Mouse (Mus musculus) liver, embryonic 13.5 days (tissue): Measurements from ENCODE around the gene Lrp5. TPM values are rescaled to one million over a fixed set of nuclear protein-coding genes. Genes with fewer than 3 reads are reported as not detected.

Experiments
- ATAC-seq: fragments of 200-750 bp; cut with Nextera tagmentation; 2 replicates; pipeline ENCODE4 v1.8.0; 2017; ENCODE audit warnings: low read depth, mild to moderate bottlenecking, moderate number of reproducible peaks, moderate library complexity
- DNase-seq: peaks from one replicate; pipeline ENCODE4 v3.0.0; 2022
- H3K27ac ChIP-seq: fragments of 300-500 bp; sonication (generic); 2 replicates; pipeline ENCODE4 v1.5.1; 2015; ENCODE audit warnings: moderate library complexity, mild to moderate bottlenecking, inconsistent platforms
- H3K27me3 ChIP-seq: fragments of 300-500 bp; sonication (generic); 2 replicates; pipeline ENCODE4 v1.6.1; 2015; ENCODE audit warnings: mild to moderate bottlenecking, inconsistent platforms
- H3K36me3 ChIP-seq: fragments of 300-500 bp; sonication (generic); 2 replicates; pipeline ENCODE4 v1.6.1; 2015; ENCODE audit warnings: mild to moderate bottlenecking, inconsistent platforms
- H3K4me1 ChIP-seq: fragments of 300-500 bp; sonication (generic); replicated peaks from 2 replicates; pipeline ENCODE4 v1.6.1; 2015; ENCODE audit warnings: inconsistent platforms
- H3K4me2 ChIP-seq: fragments of 300-500 bp; sonication (generic); 2 replicates; pipeline ENCODE4 v1.6.1; 2015; ENCODE audit warnings: inconsistent platforms, mild to moderate bottlenecking, moderate library complexity
- H3K4me3 ChIP-seq: fragments of 300-500 bp; sonication (generic); replicated peaks from 2 replicates; pipeline ENCODE4 v1.5.1; 2015; ENCODE audit warnings: mild to moderate bottlenecking, inconsistent platforms
- H3K9ac ChIP-seq: fragments of 300-500 bp; sonication (generic); 2 replicates; pipeline ENCODE4 v1.6.1; 2015; ENCODE audit warnings: mild to moderate bottlenecking, inconsistent platforms
- H3K9me3 ChIP-seq: fragments of 300-500 bp; sonication (generic); replicated peaks from 2 replicates; pipeline ENCODE4 v1.6.1; 2016; ENCODE audit warnings: inconsistent platforms
- WGBS: fragments of 180-500 bp; shearing (Covaris S2); methylation state at CpG from one replicate; pipeline ENCODE4 v1.1.7; 2015; ENCODE audit not compliant: insufficient replicate concordance; 5-methylcytosine and 5-hydroxymethylcytosine counted together
- polyA plus RNA-seq: library from polyadenylated mRNA; unstranded; fragments of >200 nt; fragmentation: Nextera tagmentation; extraction: Ambion mirVana; gene quantifications from 2 replicates; pipeline ENCODE4 v1.2.1, GENCODE M21; 2015

The Lrp5 gene
- polyA plus RNA-seq, 1 experiment from 2014 or later = 2.0 TPM

GRCm38 (mm10) chr19:3630486-3630885 lies 55.9 kb downstream of the Lrp5 start:
- 76% methylated on average over 5 of the region's 5 CpGs for WGBS
- Histone ChIP-seq H3K4me3 (no peak overlapping the region), H3K36me3 (peaks cover 44% of the 10 kb centered on the region), H3K9me3 (no peaks in the 10 kb centered on the region), H3K27ac (no peak overlapping the region), H3K4me2 (no peak overlapping the region), H3K4me1 (peaks cover 12% of the 10 kb centered on the region), H3K9ac (no peak overlapping the region), H3K27me3 (no peaks in the 10 kb centered on the region)
- ATAC-seq (no peak), DNase-seq (no peak)

GRCm38 (mm10) chr19:3630027-3630426 lies 56.3 kb downstream of the Lrp5 start:
- H3K27ac ChIP-seq = no peak overlapping the region
- H3K9me3 ChIP-seq = no peaks in the 10 kb centered on the region
- H3K4me2 ChIP-seq = no peak overlapping the region
- no peaks in the 10 kb centered on the region for H3K27me3 ChIP-seq
- no peak overlapping the region for H3K4me3 ChIP-seq
- no peak overlapping the region for H3K9ac ChIP-seq
- DNase-seq = no peak
- ATAC-seq = no peak
- 91% methylated on average over 20 of the region's 20 CpGs for WGBS
- H3K36me3 ChIP-seq = peaks cover 47% of the 10 kb centered on the region
- H3K4me1 ChIP-seq = peaks cover 9% of the 10 kb centered on the region

- 74% methylated on average over 8 of the region's 8 CpGs for WGBS
- ATAC-seq = no peak
- no peak overlapping the region for H3K4me2 ChIP-seq
- H3K4me1 ChIP-seq = 0 out of 2 replicates have a peak, but pooled peaks cover 4% of the 10 kb centered on the region
- peaks cover 51% of the 10 kb centered on the region for H3K36me3 ChIP-seq
- H3K9ac ChIP-seq = no peak overlapping the region
- no peak overlapping the region for H3K4me3 ChIP-seq
- DNase-seq = no peak
- no peaks in the 10 kb centered on the region for H3K9me3 ChIP-seq
- no peak overlapping the region for H3K27ac ChIP-seq
- H3K27me3 ChIP-seq = no peaks in the 10 kb centered on the region
Observed at GRCm38 (mm10) chr19:3628223-3628622, 58.1 kb downstream of the Lrp5 start.

GRCm38 (mm10) chr19:3625111-3625510 lies 61.3 kb downstream of the Lrp5 start:
- Histone ChIP-seq H3K36me3 (peaks cover 66% of the 10 kb centered on the region), H3K9ac (no peak overlapping the region), H3K4me3 (no peak overlapping the region), H3K27me3 (no peaks in the 10 kb centered on the region), H3K27ac (no peak overlapping the region), H3K4me2 (no peak overlapping the region), H3K9me3 (no peaks in the 10 kb centered on the region), H3K4me1 (0 out of 2 replicates have a peak, but pooled peaks cover 4% of the 10 kb centered on the region)
- ATAC-seq (no peak), DNase-seq (no peak)
- WGBS = 68% methylated on average over 7 of the region's 7 CpGs

GRCm38 (mm10) chr19:3623824-3624223 lies 62.5 kb downstream of the Lrp5 start:
- Histone ChIP-seq H3K9ac (no peak overlapping the region), H3K36me3 (peaks cover 66% of the 10 kb centered on the region), H3K4me2 (no peak overlapping the region), H3K27ac (no peak overlapping the region), H3K4me3 (no peak overlapping the region), H3K9me3 (no peaks in the 10 kb centered on the region; the same call in 1 of the 2 replicates), H3K27me3 (no peaks in the 10 kb centered on the region), H3K4me1 (no peaks in the 10 kb centered on the region)
- 60% methylated on average over 5 of the region's 5 CpGs for WGBS
- DNase-seq = peak; percentile 43
- ATAC-seq = peak; percentile 51; the same call in 1 of the 2 replicates

GRCm38 (mm10) chr19:3623294-3623693 lies 63.1 kb downstream of the Lrp5 start:
- Histone ChIP-seq H3K36me3 (peaks cover 65% of the 10 kb centered on the region), H3K4me2 (no peak overlapping the region), H3K4me1 (no peaks in the 10 kb centered on the region), H3K27ac (no peak overlapping the region), H3K9me3 (no peaks in the 10 kb centered on the region; the same call in 1 of the 2 replicates), H3K9ac (no peak overlapping the region), H3K4me3 (no peak overlapping the region), H3K27me3 (no peaks in the 10 kb centered on the region)
- WGBS = 87% methylated on average over 4 of the region's 4 CpGs
- no peak for ATAC-seq
- no peak for DNase-seq

GRCm38 (mm10) chr19:3620871-3621270 lies 65.5 kb downstream of the Lrp5 start:
- whole genome bisulfite sequencing = 85% methylated on average over 10 of the region's 10 CpGs
- H3K9me3 ChIP-seq = no peaks in the 10 kb centered on the region; the same call in 1 of the 2 replicates
- DNase-seq (no peak), ATAC-seq (no peak)
- H3K9ac ChIP-seq = no peak overlapping the region
- H3K36me3 ChIP-seq = peaks cover 61% of the 10 kb centered on the region
- H3K4me2 ChIP-seq = no peak overlapping the region
- no peak overlapping the region for H3K4me3 ChIP-seq
- no peak overlapping the region for H3K27ac ChIP-seq
- H3K27me3 ChIP-seq = no peaks in the 10 kb centered on the region
- H3K4me1 ChIP-seq = no peaks in the 10 kb centered on the region

- Histone ChIP-seq H3K27me3 (no peaks in the 10 kb centered on the region), H3K4me2 (no peak overlapping the region), H3K36me3 (peaks cover 67% of the 10 kb centered on the region), H3K9ac (no peak overlapping the region), H3K9me3 (no peaks in the 10 kb centered on the region; the same call in 1 of the 2 replicates), H3K4me1 (no peaks in the 10 kb centered on the region), H3K4me3 (no peak overlapping the region), H3K27ac (no peak overlapping the region)
- 68% methylated on average over 2 of the region's 2 CpGs for WGBS
- ATAC-seq (no peak), DNase-seq (peak; percentile 6)
Observed at GRCm38 (mm10) chr19:3619359-3619758, 67.0 kb downstream of the Lrp5 start.

GRCm38 (mm10) chr19:3613991-3614390 lies 72.4 kb downstream of the Lrp5 start:
- no peak for ATAC-seq
- no peak overlapping the region for H3K4me3 ChIP-seq
- H3K9ac ChIP-seq = no peak overlapping the region
- DNase-seq = no peak
- H3K4me2 ChIP-seq = no peak overlapping the region
- H3K4me1 ChIP-seq = no peaks in the 10 kb centered on the region
- H3K36me3 ChIP-seq = peaks cover 65% of the 10 kb centered on the region
- 77% methylated on average over 10 of the region's 10 CpGs for WGBS
- H3K27me3 ChIP-seq = no peaks in the 10 kb centered on the region
- H3K27ac ChIP-seq = no peak overlapping the region
- H3K9me3 ChIP-seq = no peaks in the 10 kb centered on the region

GRCm38 (mm10) chr19:3612534-3613273 lies 73.7 kb downstream of the Lrp5 start:
- Histone ChIP-seq H3K27me3 (no peaks in the 10 kb centered on the region), H3K9ac (no peak overlapping the region), H3K4me1 (no peaks in the 10 kb centered on the region), H3K36me3 (peaks cover 54% of the 10 kb centered on the region), H3K4me3 (no peak overlapping the region), H3K27ac (no peak overlapping the region), H3K4me2 (no peak overlapping the region), H3K9me3 (no peaks in the 10 kb centered on the region)
- WGBS = 63% methylated on average over 4 of the region's 4 CpGs
- ATAC-seq (0 out of 2 replicates have a peak, but pooled peaks have one; percentile 10), DNase-seq (no peak)

- no peak overlapping the region for H3K9ac ChIP-seq
- H3K27me3 ChIP-seq = no peaks in the 10 kb centered on the region
- no peak overlapping the region for H3K4me3 ChIP-seq
- no peak overlapping the region for H3K27ac ChIP-seq
- WGBS = 72% methylated on average over 8 of the region's 8 CpGs
- DNase-seq = no peak
- no peaks in the 10 kb centered on the region for H3K4me1 ChIP-seq
- no peaks in the 10 kb centered on the region for H3K9me3 ChIP-seq
- peaks cover 52% of the 10 kb centered on the region for H3K36me3 ChIP-seq
- H3K4me2 ChIP-seq = no peak overlapping the region
- ATAC-seq = no peak
Observed at GRCm38 (mm10) chr19:3611730-3612129, 74.6 kb downstream of the Lrp5 start.

- H3K9me3 ChIP-seq = no peaks in the 10 kb centered on the region
- no peak overlapping the region for H3K27ac ChIP-seq
- no peak overlapping the region for H3K4me2 ChIP-seq
- no peak for DNase-seq
- no peak overlapping the region for H3K4me3 ChIP-seq
- 90% methylated on average over 2 of the region's 2 CpGs for WGBS
- H3K27me3 ChIP-seq = no peaks in the 10 kb centered on the region
- no peak overlapping the region for H3K9ac ChIP-seq
- ATAC-seq = no peak
- H3K36me3 ChIP-seq = peaks cover 55% of the 10 kb centered on the region
- H3K4me1 ChIP-seq = no peaks in the 10 kb centered on the region
Observed at GRCm38 (mm10) chr19:3610886-3611285, 75.5 kb downstream of the Lrp5 start.
